Mouse (Mus musculus) stomach, postnatal 0 days (tissue): ENCODE measurements around the gene Timp4. TPM values are rescaled to one million over a fixed set of nuclear protein-coding genes. Genes with fewer than 3 reads are reported as not detected.
"Not testable (repeated sequence)": the region's sequence is repeated elsewhere in the genome, so short reads cannot be mapped to it uniquely, and the experiment has no call there.

ENCODE experiments used
- ATAC-seq: fragments of 200-750 bp; cut with Nextera tagmentation; 2 replicates; pipeline ENCODE4 v1.8.0; 2017; ENCODE audit not compliant: low FRiP score, low TSS enrichment
- DNase-seq: peaks from one replicate; pipeline ENCODE4 v3.0.0-alpha.2; 2016; ENCODE audit warnings: low spot score
- H3K27ac ChIP-seq: fragments of 300-500 bp; sonication (generic); replicated peaks from 2 replicates; pipeline ENCODE4 v1.5.1; 2014; ENCODE audit warnings: mild to moderate bottlenecking, control low read depth
- H3K27me3 ChIP-seq: fragments of 300-500 bp; sonication (generic); 2 replicates; pipeline ENCODE4 v1.6.1; 2014; ENCODE audit warnings: low read length; ENCODE audit not compliant: control insufficient read depth, insufficient read depth
- H3K36me3 ChIP-seq: fragments of 300-500 bp; sonication (generic); 2 replicates; pipeline ENCODE4 v1.6.1; 2014; ENCODE audit warnings: low read length, mixed read lengths; ENCODE audit not compliant: control insufficient read depth, insufficient read depth
- H3K4me1 ChIP-seq: fragments of 300-500 bp; sonication (generic); replicated peaks from 2 replicates; pipeline ENCODE4 v1.6.1; 2014; ENCODE audit warnings: antibody characterized with exemption; ENCODE audit not compliant: control insufficient read depth, insufficient read depth
- H3K4me2 ChIP-seq: fragments of 300-500 bp; sonication (generic); replicated peaks from 2 replicates; pipeline ENCODE4 v1.6.1; 2014; ENCODE audit warnings: low read depth, mild to moderate bottlenecking, control low read depth, moderate library complexity
- H3K4me3 ChIP-seq: fragments of 300-500 bp; sonication (generic); 2 replicates; pipeline ENCODE4 v1.5.1; 2014; ENCODE audit warnings: low read depth, low read length, control low read depth
- H3K9ac ChIP-seq: fragments of 300-500 bp; sonication (generic); 2 replicates; pipeline ENCODE4 v1.6.1; 2014; ENCODE audit warnings: mild to moderate bottlenecking, low read length, control low read depth, mixed read lengths
- H3K9me3 ChIP-seq: fragments of 300-500 bp; sonication (generic); 2 replicates; pipeline ENCODE4 v1.6.1; 2016; ENCODE audit warnings: low read length; ENCODE audit not compliant: control insufficient read depth
- CTCF ChIP-seq: IDR thresholded peaks from 2 replicates; pipeline ENCODE4 v1.5.1; 2016; ENCODE audit warnings: antibody characterized with exemption, low read depth, mild to moderate bottlenecking, moderate library complexity
- EP300 ChIP-seq: optimal IDR thresholded peaks from 2 replicates; pipeline ENCODE3; 2016; ENCODE audit warnings: antibody characterized with exemption
- WGBS: fragments of 180-500 bp; shearing (Covaris S2); extraction: QIAGEN DNeasy Blood & Tissue Kit; methylation state at CpG from one replicate; pipeline ENCODE4 v1.1.7; 2014; 5-methylcytosine and 5-hydroxymethylcytosine counted together
- polyA plus RNA-seq: library from polyadenylated mRNA; unstranded; fragments of >200 nt; fragmentation: Nextera tagmentation; extraction: Ambion mirVana; gene quantifications from 2 replicates; pipeline ENCODE4 v1.2.1, GENCODE M21; 2015

Timp4 gene
- polyA plus RNA-seq, 1 experiment from 2014 or later: 1.0 TPM

GRCm38 (mm10) chr6:115245500-115246058 lies 6.4 kb downstream of the Timp4 start:
- no peak for ATAC-seq
- Histone ChIP-seq H3K36me3 (no peaks in the 10 kb centered on the region), H3K4me1 (no peaks in the 10 kb centered on the region)

GRCm38 (mm10) chr6:115244222-115244621 lies 7.8 kb downstream of the Timp4 start:
- Histone ChIP-seq H3K4me3 (no peak overlapping the region), H3K36me3 (no peaks in the 10 kb centered on the region), H3K4me2 (no peak overlapping the region), H3K9ac (no peak overlapping the region), H3K9me3 (no peaks in the 10 kb centered on the region), H3K27ac (no peak overlapping the region), H3K27me3 (no peaks in the 10 kb centered on the region), H3K4me1 (no peaks in the 10 kb centered on the region)
- no peak for DNase-seq
- TF ChIP-seq EP300 (no peak), CTCF (peak; percentile 29; the same call in 1 of the 2 replicates)
- no peak for ATAC-seq
- 81% methylated on average over 2 of the region's 2 CpGs for WGBS

More at GRCm38 (mm10) chr6:115245500-115246058, 6.4 kb downstream of the Timp4 start:
- H3K9ac ChIP-seq: no peak overlapping the region
- DNase-seq: no peak
- H3K4me2 ChIP-seq: no peak overlapping the region
- no peaks in the 10 kb centered on the region for H3K9me3 ChIP-seq
- no peak overlapping the region for H3K4me3 ChIP-seq
- WGBS: 85% methylated on average over 3 of the region's 3 CpGs
- TF ChIP-seq EP300: no peak
- no peak for TF ChIP-seq CTCF
- no peak overlapping the region for H3K27ac ChIP-seq
- H3K27me3 ChIP-seq: no peaks in the 10 kb centered on the region

GRCm38 (mm10) chr6:115241939-115242338 lies 10.1 kb downstream of the Timp4 start:
- Histone ChIP-seq H3K27me3 (no peaks in the 10 kb centered on the region), H3K4me2 (no peak overlapping the region), H3K36me3 (no peaks in the 10 kb centered on the region), H3K27ac (no peak overlapping the region), H3K4me1 (no peaks in the 10 kb centered on the region), H3K9me3 (no peaks in the 10 kb centered on the region), H3K9ac (no peak overlapping the region), H3K4me3 (no peak overlapping the region)
- TF ChIP-seq EP300: no peak
- TF ChIP-seq CTCF: no peak
- DNase-seq: no peak
- 75% methylated on average over 3 of the region's 3 CpGs for WGBS
- peak; percentile 45; the same call in 1 of the 2 replicates for ATAC-seq

GRCm38 (mm10) chr6:115241131-115241699 lies 10.8 kb downstream of the Timp4 start:
- ATAC-seq (no peak), DNase-seq (no peak)
- 62% methylated on average over 3 of the region's 3 CpGs for WGBS
- TF ChIP-seq EP300 (no peak), CTCF (no peak)
- Histone ChIP-seq H3K4me3 (no peak overlapping the region), H3K9me3 (no peaks in the 10 kb centered on the region), H3K4me1 (no peaks in the 10 kb centered on the region), H3K36me3 (no peaks in the 10 kb centered on the region), H3K27me3 (no peaks in the 10 kb centered on the region), H3K9ac (no peak overlapping the region), H3K4me2 (no peak overlapping the region), H3K27ac (no peak overlapping the region)

- peak; percentile 1 for DNase-seq
- H3K36me3 ChIP-seq, ATAC-seq, H3K9me3 ChIP-seq, H3K4me1 ChIP-seq, H3K27ac ChIP-seq, H3K27me3 ChIP-seq, H3K4me3 ChIP-seq, H3K9ac ChIP-seq, H3K4me2 ChIP-seq: not testable (repeated sequence)
- 38% methylated on average over 2 of the region's 2 CpGs for WGBS
Observed at GRCm38 (mm10) chr6:115240431-115240830, 11.6 kb downstream of the Timp4 start.

- TF ChIP-seq CTCF (no peak), EP300 (no peak)
- no peaks in the 10 kb centered on the region for H3K36me3 ChIP-seq
- no peak overlapping the region for H3K9ac ChIP-seq
- no peaks in the 10 kb centered on the region for H3K27me3 ChIP-seq
- H3K4me2 ChIP-seq: no peak overlapping the region
- WGBS: 82% methylated on average over 7 of the region's 7 CpGs
- H3K4me1 ChIP-seq: no peaks in the 10 kb centered on the region
- no peak overlapping the region for H3K27ac ChIP-seq
- DNase-seq (no peak), ATAC-seq (no peak)
- H3K9me3 ChIP-seq: no peaks in the 10 kb centered on the region
- no peak overlapping the region for H3K4me3 ChIP-seq
Observed at GRCm38 (mm10) chr6:115239335-115239734, 12.7 kb downstream of the Timp4 start.
